Mouse (Mus musculus): ENCODE results near the gene Ank3. TPM values are rescaled to one million over a fixed set of nuclear protein-coding genes. Genes with fewer than 3 reads are reported as not detected.

Gene Ank3
- polyA plus RNA-seq, 1 experiment, result 1.2 TPM

GRCm38 (mm10) chr10:69738741-69739271, 340.2 kb downstream of the Ank3 start:
- DNase-seq (ENCODE audit: low read depth in 1 of 2, low spot score in 2 of 2), result no peak
- Histone ChIP-seq H3K36me3 (ENCODE audit: control insufficient read depth, insufficient read depth, low read length) (no peaks in the 10 kb centered on the region), H3K27me3 (ENCODE audit: control insufficient read depth, insufficient read depth, low read length) (no peaks in the 10 kb centered on the region; the same call in 1 of the 2 replicates), H3K4me1 (ENCODE audit: control insufficient read depth, insufficient read depth, insufficient read length) (no peaks in the 10 kb centered on the region), H3K4me3 (ENCODE audit: extremely low read depth, insufficient read depth, insufficient read length) (no peak overlapping the region), H3K27ac (ENCODE audit: insufficient read depth, low read length) (no peak overlapping the region)
- 65% methylated on average over 5 of the region's 5 CpGs for WGBS
- TF ChIP-seq CTCF (IDR thresholded peaks at IDR 0.05; ENCODE audit: extremely low read depth, insufficient read depth, insufficient read length, insufficient replicate concordance) (no peak), POLR2A (IDR thresholded peaks at IDR 0.05; ENCODE audit: low read depth, low read length) (no peak)

DNA sequence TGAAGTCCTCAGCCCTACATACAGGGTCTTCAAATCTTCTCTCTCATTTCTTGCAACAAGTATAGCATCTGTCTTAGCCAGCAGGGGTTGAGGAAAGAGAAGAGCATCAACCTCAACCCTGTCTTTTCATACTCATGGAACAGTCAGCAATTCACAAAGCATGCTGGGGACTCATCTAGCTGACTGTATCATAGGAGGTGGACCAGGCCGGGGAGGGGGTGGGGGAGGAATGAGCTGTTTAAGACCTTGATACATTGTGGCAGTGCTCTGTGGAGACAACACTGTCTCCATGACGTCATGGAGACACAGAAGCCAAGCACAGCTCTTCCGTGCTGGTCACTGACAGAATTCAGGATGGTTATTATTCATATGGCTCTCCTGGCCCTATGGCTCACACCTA, 344.0 kb downstream of the Ank3 start:
- DNase-seq (ENCODE audit: low read depth in 1 of 2, low spot score in 2 of 2), result no peak
- no peak overlapping the region for H3K4me3 ChIP-seq (ENCODE audit: extremely low read depth, insufficient read depth, insufficient read length)
- TF ChIP-seq CTCF (IDR thresholded peaks at IDR 0.05; ENCODE audit: extremely low read depth, insufficient read depth, insufficient read length, insufficient replicate concordance) (no peak), POLR2A (IDR thresholded peaks at IDR 0.05; ENCODE audit: low read depth, low read length) (no peak)
- WGBS, result 82% methylated on average over 3 of the region's 3 CpGs
- H3K36me3 ChIP-seq (ENCODE audit: control insufficient read depth, insufficient read depth, low read length), result no peaks in the 10 kb centered on the region
- no peaks in the 10 kb centered on the region for H3K4me1 ChIP-seq (ENCODE audit: control insufficient read depth, insufficient read depth, insufficient read length)
- no peaks in the 10 kb centered on the region for H3K27me3 ChIP-seq (ENCODE audit: control insufficient read depth, insufficient read depth, low read length)
- no peak overlapping the region for H3K27ac ChIP-seq (ENCODE audit: insufficient read depth, low read length)

GRCm38 (mm10) chr10:69744181-69744580, 345.6 kb downstream of the Ank3 start:
- no peak overlapping the region for H3K4me3 ChIP-seq (ENCODE audit: extremely low read depth, insufficient read depth, insufficient read length)
- H3K4me1 ChIP-seq (ENCODE audit: control insufficient read depth, insufficient read depth, insufficient read length), result no peaks in the 10 kb centered on the region
- H3K36me3 ChIP-seq (ENCODE audit: control insufficient read depth, insufficient read depth, low read length), result no peaks in the 10 kb centered on the region
- H3K27ac ChIP-seq (ENCODE audit: insufficient read depth, low read length), result no peak overlapping the region
- TF ChIP-seq POLR2A (IDR thresholded peaks at IDR 0.05; ENCODE audit: low read depth, low read length) (no peak), CTCF (IDR thresholded peaks at IDR 0.05; ENCODE audit: extremely low read depth, insufficient read depth, insufficient read length, insufficient replicate concordance) (no peak)
- 75% methylated on average over 8 of the region's 8 CpGs for WGBS
- no peaks in the 10 kb centered on the region for H3K27me3 ChIP-seq (ENCODE audit: control insufficient read depth, insufficient read depth, low read length)
- DNase-seq (ENCODE audit: low read depth in 1 of 2, low spot score in 2 of 2), result no peak

DNA sequence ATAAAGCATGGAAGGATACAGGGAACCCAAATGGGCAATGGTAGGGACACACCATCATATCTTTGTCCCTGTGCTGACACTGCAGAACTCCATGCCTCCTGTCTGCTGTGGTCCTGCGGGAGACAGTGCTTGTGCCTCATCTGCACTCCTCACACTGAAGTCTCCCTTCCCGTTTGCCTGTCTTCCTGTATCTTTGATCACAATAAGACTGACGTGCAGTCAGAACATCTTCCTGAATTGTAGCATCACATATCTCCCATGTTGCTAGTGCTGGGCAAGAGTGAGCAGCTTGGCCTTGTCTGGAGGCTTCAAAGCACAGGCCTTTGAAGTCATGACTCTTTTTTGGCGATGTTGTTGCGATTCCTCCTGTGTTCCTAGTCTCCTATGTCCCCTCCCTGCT, 346.3 kb downstream of the Ank3 start:
- no peaks in the 10 kb centered on the region for H3K36me3 ChIP-seq (ENCODE audit: control insufficient read depth, insufficient read depth, low read length)
- H3K4me1 ChIP-seq (ENCODE audit: control insufficient read depth, insufficient read depth, insufficient read length), result no peaks in the 10 kb centered on the region
- no peak for DNase-seq (ENCODE audit: low read depth in 1 of 2, low spot score in 2 of 2)
- TF ChIP-seq POLR2A (IDR thresholded peaks at IDR 0.05; ENCODE audit: low read depth, low read length) (no peak), CTCF (IDR thresholded peaks at IDR 0.05; ENCODE audit: extremely low read depth, insufficient read depth, insufficient read length, insufficient replicate concordance) (no peak)
- H3K4me3 ChIP-seq (ENCODE audit: extremely low read depth, insufficient read depth, insufficient read length), result no peak overlapping the region
- no peak overlapping the region for H3K27ac ChIP-seq (ENCODE audit: insufficient read depth, low read length)
- 90% methylated on average over 5 of the region's 5 CpGs for WGBS
- H3K27me3 ChIP-seq (ENCODE audit: control insufficient read depth, insufficient read depth, low read length), result no peaks in the 10 kb centered on the region

- Histone ChIP-seq H3K27ac (ENCODE audit: insufficient read depth, low read length) (no peak overlapping the region), H3K4me3 (ENCODE audit: extremely low read depth, insufficient read depth, insufficient read length) (no peak overlapping the region), H3K36me3 (ENCODE audit: control insufficient read depth, insufficient read depth, low read length) (no peaks in the 10 kb centered on the region), H3K4me1 (ENCODE audit: control insufficient read depth, insufficient read depth, insufficient read length) (no peaks in the 10 kb centered on the region), H3K27me3 (ENCODE audit: control insufficient read depth, insufficient read depth, low read length) (no peaks in the 10 kb centered on the region)
- WGBS, result 82% methylated on average over 8 of the region's 8 CpGs
- DNase-seq (ENCODE audit: low read depth in 1 of 2, low spot score in 2 of 2), result no peak
- no peak for TF ChIP-seq POLR2A (IDR thresholded peaks at IDR 0.05; ENCODE audit: low read depth, low read length)
- TF ChIP-seq CTCF (IDR thresholded peaks at IDR 0.05; ENCODE audit: extremely low read depth, insufficient read depth, insufficient read length, insufficient replicate concordance), result no peak
These were observed 347.7 kb downstream of the Ank3 start for GRCm38 (mm10) chr10:69746322-69746721.

GRCm38 (mm10) chr10:69746730-69747129, 348.2 kb downstream of the Ank3 start:
- H3K27me3 ChIP-seq (ENCODE audit: control insufficient read depth, insufficient read depth, low read length), result no peaks in the 10 kb centered on the region
- TF ChIP-seq POLR2A (IDR thresholded peaks at IDR 0.05; ENCODE audit: low read depth, low read length) (no peak), CTCF (IDR thresholded peaks at IDR 0.05; ENCODE audit: extremely low read depth, insufficient read depth, insufficient read length, insufficient replicate concordance) (no peak)
- DNase-seq (ENCODE audit: low read depth in 1 of 2, low spot score in 2 of 2), result no peak
- no peak overlapping the region for H3K27ac ChIP-seq (ENCODE audit: insufficient read depth, low read length)
- no peaks in the 10 kb centered on the region for H3K4me1 ChIP-seq (ENCODE audit: control insufficient read depth, insufficient read depth, insufficient read length)
- no peak overlapping the region for H3K4me3 ChIP-seq (ENCODE audit: extremely low read depth, insufficient read depth, insufficient read length)
- no peaks in the 10 kb centered on the region for H3K36me3 ChIP-seq (ENCODE audit: control insufficient read depth, insufficient read depth, low read length)
- 52% methylated on average over 5 of the region's 5 CpGs for WGBS

GRCm38 (mm10) chr10:69751416-69751815, 352.8 kb downstream of the Ank3 start:
- H3K4me3 ChIP-seq (ENCODE audit: extremely low read depth, insufficient read depth, insufficient read length), result no peak overlapping the region
- H3K4me1 ChIP-seq (ENCODE audit: control insufficient read depth, insufficient read depth, insufficient read length), result no peaks in the 10 kb centered on the region
- H3K36me3 ChIP-seq (ENCODE audit: control insufficient read depth, insufficient read depth, low read length), result no peaks in the 10 kb centered on the region
- H3K27ac ChIP-seq (ENCODE audit: insufficient read depth, low read length), result no peak overlapping the region
- no peak for DNase-seq (ENCODE audit: low read depth in 1 of 2, low spot score in 2 of 2)
- no peaks in the 10 kb centered on the region for H3K27me3 ChIP-seq (ENCODE audit: control insufficient read depth, insufficient read depth, low read length)
- TF ChIP-seq POLR2A (IDR thresholded peaks at IDR 0.05; ENCODE audit: low read depth, low read length), result no peak
- TF ChIP-seq CTCF (IDR thresholded peaks at IDR 0.05; ENCODE audit: extremely low read depth, insufficient read depth, insufficient read length, insufficient replicate concordance), result no peak
- 45% methylated on average over 7 of the region's 7 CpGs for WGBS

Measured in spleen, adult 2 months (tissue).